Mouse (Mus musculus) testis, adult 2 months (tissue): ENCODE measurements around the gene Gm37240.

Source experiments
- CTCF ChIP-seq: fragments of 200-500 bp; IDR thresholded peaks from 2 replicates; pipeline ENCODE4 v1.5.1; 2012; ENCODE audit warnings: low read depth, mild to moderate bottlenecking, inconsistent platforms, low read length, moderate library complexity; ENCODE audit not compliant: control insufficient read depth, insufficient read depth, insufficient replicate concordance
- POLR2A ChIP-seq: fragments of 200-500 bp; IDR thresholded peaks from 2 replicates; pipeline ENCODE4 v1.6.1; 2012; ENCODE audit warnings: low read depth, mild to moderate bottlenecking, inconsistent platforms, low read length, moderate library complexity; ENCODE audit not compliant: control insufficient read depth

- no peak for TF ChIP-seq POLR2A
- no peak for TF ChIP-seq CTCF
Measured at GRCm38 (mm10) chr3:84927901-84928300, 959.4 kb downstream of the Gm37240 start.
